Mouse (Mus musculus): ENCODE measurements around the gene Nudt19. TPM values are rescaled to one million over a fixed set of nuclear protein-coding genes. Genes with fewer than 3 reads are reported as not detected.

The Nudt19 gene
- polyA plus RNA-seq (2012; ENCODE audit: low replicate concordance) = 12.5 and 12.6 TPM in 2 replicates

DNA sequence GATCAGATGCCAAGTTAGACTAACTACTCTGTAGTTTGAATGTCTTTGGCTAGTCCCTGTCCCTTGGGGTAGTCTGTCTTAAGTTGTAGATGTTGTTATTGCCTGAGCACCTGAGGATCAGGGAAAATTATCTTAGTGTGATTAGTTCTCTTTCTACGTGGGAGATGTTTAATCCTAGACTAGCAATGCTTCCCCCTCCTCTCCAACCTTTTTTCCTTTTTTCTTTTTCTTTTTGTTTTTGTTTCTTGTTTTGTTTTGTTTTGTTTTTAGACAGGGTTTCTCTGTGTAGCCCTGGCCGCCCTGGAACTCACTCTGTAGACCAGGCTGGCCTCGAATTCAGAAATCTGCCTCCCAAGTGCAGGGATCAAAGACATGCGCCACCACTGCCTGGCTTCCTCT is at the start of gene Nudt19:
Gene Nudt19, minus strand, starts transcription at position 100 of the 399 bp plus-strand sequence.

DNA sequence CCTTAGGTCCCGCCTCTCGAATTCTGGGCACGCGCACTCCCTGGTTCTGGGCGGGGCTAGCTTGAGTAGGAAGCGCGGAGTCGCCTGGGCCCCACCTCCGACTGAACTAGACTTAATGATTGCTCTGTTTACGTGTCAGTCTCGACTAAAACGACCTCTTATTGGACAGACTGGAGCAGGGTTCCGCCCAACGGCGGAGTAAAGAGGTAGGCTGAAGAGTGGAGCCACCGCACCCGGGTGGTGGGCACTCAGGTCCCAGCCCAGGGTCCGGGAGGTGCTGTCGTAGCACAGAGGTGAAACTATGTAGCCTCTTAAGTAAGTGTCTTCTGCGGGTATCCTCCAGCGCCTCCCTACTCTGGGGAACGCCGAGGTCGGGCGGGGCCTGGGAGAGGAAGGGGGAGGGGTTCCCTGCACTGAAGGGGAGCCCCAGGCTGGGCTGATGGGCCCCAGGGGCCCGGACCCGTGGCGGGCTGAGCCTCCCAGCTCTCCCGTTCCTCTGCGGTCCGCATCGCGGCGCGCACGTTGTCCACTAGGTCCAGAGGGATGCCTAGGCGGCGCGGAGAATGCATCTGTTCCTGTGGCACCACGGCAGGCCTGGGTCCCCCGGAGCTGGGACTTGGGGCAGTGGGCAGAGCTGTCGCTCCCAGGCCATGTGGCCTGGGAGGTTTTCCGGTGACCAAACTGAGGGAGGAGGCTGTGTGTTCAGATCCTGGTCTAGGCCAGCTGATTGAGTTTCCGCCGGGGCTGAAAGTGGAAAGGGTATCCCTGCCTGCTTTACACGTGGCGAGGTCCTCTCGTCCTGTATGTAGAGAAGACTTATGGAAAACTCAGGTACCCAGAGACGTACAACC is 30.2 kb upstream of the Nudt19 start, which contains the start of gene Ankrd27:
Gene Ankrd27, plus strand, starts transcription at position 190 of the 851 bp plus-strand sequence.

DNA sequence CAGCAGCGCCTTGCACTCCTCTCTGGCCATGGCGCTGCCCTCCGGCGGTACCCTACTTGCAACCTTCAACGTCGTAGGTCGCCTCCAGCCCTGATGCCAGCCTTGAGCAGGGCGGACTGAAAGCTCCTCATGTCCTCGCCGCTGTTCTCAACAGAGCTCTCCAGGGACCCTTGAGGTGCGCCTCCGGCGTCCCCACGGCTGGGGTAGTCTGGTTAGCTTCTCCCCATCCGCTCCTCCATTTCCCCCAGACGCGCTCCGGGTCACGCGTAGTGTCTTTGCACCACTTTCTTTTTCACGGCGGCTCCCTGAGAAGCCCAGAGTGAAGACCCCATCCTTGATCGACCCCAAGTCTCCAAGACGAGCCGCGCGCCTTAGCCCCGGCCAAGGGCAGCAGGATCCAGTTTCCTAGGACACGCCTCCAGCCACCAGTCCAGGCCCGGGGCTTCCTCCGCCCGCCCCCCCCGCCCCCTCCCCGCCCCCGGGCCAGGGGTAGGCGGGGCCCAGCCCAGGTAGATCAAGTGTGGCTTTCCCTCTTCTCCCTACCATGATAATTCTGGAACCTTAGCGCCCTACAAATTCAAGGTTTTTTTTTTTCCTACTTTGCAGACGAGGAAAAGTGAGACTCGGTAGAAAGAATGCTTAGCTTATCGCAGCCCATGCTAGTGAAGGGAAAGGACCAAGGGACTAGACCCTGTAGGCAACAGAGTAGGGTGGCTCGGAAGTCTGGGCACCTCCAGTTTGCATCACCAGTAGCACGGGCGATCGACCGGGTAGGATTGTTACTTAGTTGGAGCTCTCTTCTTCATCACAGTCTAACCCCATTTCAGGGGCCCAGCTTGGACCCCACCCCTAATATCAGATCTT is 29.3 kb upstream of the Nudt19 start, which contains the start of gene Rgs9bp:
Gene Rgs9bp, minus strand, starts transcription at position 392 of the 864 bp plus-strand sequence.

DNA sequence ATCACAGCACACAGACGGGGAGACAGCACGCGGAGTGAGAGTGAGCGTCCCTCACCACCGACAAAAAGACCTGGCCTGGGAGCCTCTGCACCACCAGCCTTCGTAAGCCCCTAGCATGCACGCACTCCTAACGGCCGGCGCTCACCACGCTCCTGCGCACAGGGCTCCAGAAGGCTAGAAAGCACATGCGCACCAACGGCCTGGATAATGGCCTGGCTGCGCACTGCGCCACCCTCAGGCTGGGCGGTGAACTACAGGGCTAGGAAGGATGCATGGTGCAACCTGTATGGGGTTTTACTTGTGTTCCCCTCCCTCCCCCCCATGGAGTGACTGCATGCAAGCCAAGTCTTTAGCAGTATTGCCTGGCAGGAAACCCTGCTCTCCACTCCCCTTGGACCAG is 18.5 kb downstream of the Nudt19 start, which contains the start of gene Tdrd12:
Gene Tdrd12, minus strand, starts transcription at position 184 of the 400 bp plus-strand sequence.

Other genes with a start within 250 kb of the Nudt19 start
- gene Gpatch1, start 237.9 kb downstream of the Nudt19 start, polyA plus RNA-seq (2012; ENCODE audit: low replicate concordance) = 8.9 and 12.6 TPM in 2 replicates
- gene Rhpn2, start 222.1 kb downstream of the Nudt19 start, polyA plus RNA-seq (2012; ENCODE audit: low replicate concordance) = 0.17 TPM in 1 of 2 replicates, not detected in the other
- gene Faap24, start 159.5 kb downstream of the Nudt19 start, polyA plus RNA-seq (2012; ENCODE audit: low replicate concordance) = 5.4 and 10.2 TPM in 2 replicates
- gene Cep89, start 159.3 kb downstream of the Nudt19 start, polyA plus RNA-seq (2012; ENCODE audit: low replicate concordance) = 5.7 and 6.2 TPM in 2 replicates
- gene Slc7a9, start 107.5 kb downstream of the Nudt19 start, polyA plus RNA-seq (2012; ENCODE audit: low replicate concordance) = not detected in 2 replicates
- gene Tdrd12, start 18.6 kb downstream of the Nudt19 start, polyA plus RNA-seq (2012; ENCODE audit: low replicate concordance) = not detected in 2 replicates
- 0.10 and 0.15 TPM in 2 replicates for gene Rgs9bp, start 29.3 kb upstream of the Nudt19 start, polyA plus RNA-seq (2012; ENCODE audit: low replicate concordance)
- 67.2 and 122 TPM in 2 replicates for gene Ankrd27, start 29.9 kb upstream of the Nudt19 start, polyA plus RNA-seq (2012; ENCODE audit: low replicate concordance)
- 75.1 and 85.4 TPM in 2 replicates for gene Pdcd5, start 91.2 kb upstream of the Nudt19 start, polyA plus RNA-seq (2012; ENCODE audit: low replicate concordance)
- gene Dpy19l3, start 198.2 kb upstream of the Nudt19 start, polyA plus RNA-seq (2012; ENCODE audit: low replicate concordance) = 6.9 and 14.4 TPM in 2 replicates
- 5.2 and 8.9 TPM in 2 replicates for gene Zfp507, start 246.7 kb upstream of the Nudt19 start, polyA plus RNA-seq (2012; ENCODE audit: low replicate concordance)

Measured in hematopoietic multipotent progenitor cell, adult 10-12 weeks (in vitro differentiated cells).